Mouse (Mus musculus): ENCODE data around the gene Prdm16. TPM values are rescaled to one million over a fixed set of nuclear protein-coding genes. Genes with fewer than 3 reads are reported as not detected.
A peak's percentile ranks its signal among the peaks of the same experiment; 100 is the strongest.

Prdm16 gene
- polyA plus RNA-seq, 1 experiment from 2014 or later: 2.1 TPM

DNA sequence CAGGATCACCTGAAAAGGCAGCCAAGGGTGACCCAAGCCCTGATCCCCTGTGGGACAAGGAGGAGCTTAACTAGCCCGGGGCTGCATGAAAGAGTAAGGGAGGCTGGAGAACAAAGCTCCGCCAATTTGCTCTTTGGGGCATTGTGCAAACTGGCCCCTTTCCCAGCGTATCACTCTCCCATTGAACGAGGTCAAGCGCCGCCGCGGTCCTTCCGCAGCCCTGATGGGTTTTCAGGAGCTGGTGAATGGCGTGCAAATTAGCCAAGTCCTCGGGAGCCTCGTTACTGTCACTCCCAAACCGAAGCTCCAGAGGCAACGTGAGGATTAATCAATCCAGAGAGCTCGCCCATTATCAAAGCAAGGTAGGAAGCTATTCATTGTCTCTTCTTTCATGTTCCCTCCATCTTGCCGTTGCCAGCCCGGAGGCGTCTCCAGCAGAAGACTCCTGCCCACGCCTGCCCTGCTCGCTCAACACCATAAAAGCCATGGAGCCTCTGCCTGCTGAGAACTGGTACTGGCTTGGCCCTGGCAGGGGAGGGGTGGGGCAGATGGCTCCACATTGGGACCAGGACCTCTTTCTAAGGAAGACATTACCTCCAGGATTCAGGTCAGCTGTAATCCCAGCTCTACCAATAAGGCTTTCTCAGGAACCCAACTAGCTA, 129.8 kb downstream of the Prdm16 start:
- H3K27ac ChIP-seq (ENCODE audit: low read length): no peak overlapping the region

DNA sequence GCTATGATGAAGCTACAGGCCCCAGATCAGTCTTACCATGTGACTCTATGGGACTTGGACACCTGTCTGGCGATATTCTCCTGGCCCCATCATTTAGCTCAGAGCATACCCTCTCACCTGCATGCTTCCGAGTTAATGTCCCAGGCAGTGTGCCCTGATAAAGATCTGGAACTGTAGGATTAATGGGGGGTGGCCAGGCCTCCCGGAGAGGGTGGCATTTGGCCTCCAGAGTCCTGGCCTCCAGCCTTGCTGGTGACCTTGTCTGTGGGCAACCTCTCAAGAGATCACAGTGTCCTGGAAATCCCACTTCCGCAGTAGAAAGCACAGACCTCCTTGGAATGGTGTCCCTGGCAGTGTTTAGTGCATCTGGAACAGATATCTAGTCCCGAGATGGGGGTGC, 131.4 kb downstream of the Prdm16 start:
- Histone ChIP-seq H3K27me3 (ENCODE audit: control insufficient read depth, insufficient read depth, low read depth, low read length) (no peaks in the 10 kb centered on the region), H3K36me3 (ENCODE audit: control insufficient read depth, insufficient read depth) (no peaks in the 10 kb centered on the region), H3K4me3 (ENCODE audit: low read depth, low read length) (no peak overlapping the region), H3K27ac (ENCODE audit: low read length) (no peak overlapping the region), H3K4me2 (ENCODE audit: low read depth, low read length) (no peak overlapping the region), H3K9ac (ENCODE audit: low read depth, low read length) (no peak overlapping the region), H3K4me1 (ENCODE audit: control insufficient read depth, low read depth, low read length) (peaks cover 3% of the 10 kb centered on the region), H3K9me3 (replicated peaks; ENCODE audit: control insufficient read depth, low read length) (no peaks in the 10 kb centered on the region)
- ATAC-seq (ENCODE audit: low read depth): no peak
- WGBS (ENCODE audit: insufficient replicate concordance): 52% methylated on average over 5 of the region's 5 CpGs

More for the DNA sequence above, 129.8 kb downstream of the Prdm16 start:
- H3K9ac ChIP-seq (ENCODE audit: low read depth, low read length): no peak overlapping the region
- no peaks in the 10 kb centered on the region for H3K27me3 ChIP-seq (ENCODE audit: control insufficient read depth, insufficient read depth, low read depth, low read length)
- no peak for ATAC-seq (ENCODE audit: low read depth)
- no peaks in the 10 kb centered on the region for H3K36me3 ChIP-seq (ENCODE audit: control insufficient read depth, insufficient read depth)
- H3K4me2 ChIP-seq (ENCODE audit: low read depth, low read length): no peak overlapping the region
- no peaks in the 10 kb centered on the region for H3K9me3 ChIP-seq (replicated peaks; ENCODE audit: control insufficient read depth, low read length)
- H3K4me1 ChIP-seq (ENCODE audit: control insufficient read depth, low read depth, low read length): no peaks in the 10 kb centered on the region; the same call in 1 of the 2 replicates
- H3K4me3 ChIP-seq (ENCODE audit: low read depth, low read length): no peak overlapping the region
- 25% methylated on average over 20 of the region's 20 CpGs for WGBS (ENCODE audit: insufficient replicate concordance)

DNA sequence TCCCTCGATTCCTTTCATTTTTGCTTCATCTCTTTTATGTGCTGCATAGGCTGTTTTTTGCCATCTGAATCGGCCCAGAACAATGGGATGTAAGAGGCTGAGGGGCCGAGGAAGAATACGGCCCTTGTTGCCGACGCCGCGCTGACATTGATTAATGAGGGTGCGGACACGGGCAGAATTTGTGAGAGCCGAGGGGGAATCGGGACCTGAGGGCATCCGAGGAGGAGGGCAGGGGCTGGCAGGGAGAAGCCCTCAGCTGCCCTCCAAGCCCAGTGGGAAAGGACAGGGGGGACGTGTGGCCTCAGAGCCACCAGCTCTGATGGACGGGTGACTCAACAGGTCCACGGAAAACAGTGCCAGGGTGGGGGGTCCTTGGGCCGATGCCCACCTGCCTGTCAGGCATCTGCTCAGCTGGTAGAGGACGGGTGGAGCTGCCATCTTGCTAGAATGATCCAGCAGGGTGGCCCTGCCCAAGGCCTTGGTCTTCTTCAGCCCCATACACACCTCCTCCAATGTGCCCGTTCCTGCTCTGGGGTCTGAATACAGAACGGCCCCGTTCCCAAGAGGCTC, 133.3 kb downstream of the Prdm16 start:
- Histone ChIP-seq H3K27ac (ENCODE audit: low read length) (no peak overlapping the region), H3K4me2 (ENCODE audit: low read depth, low read length) (no peak overlapping the region), H3K4me3 (ENCODE audit: low read depth, low read length) (no peak overlapping the region), H3K4me1 (ENCODE audit: control insufficient read depth, low read depth, low read length) (peaks cover 4% of the 10 kb centered on the region), H3K27me3 (ENCODE audit: control insufficient read depth, insufficient read depth, low read depth, low read length) (no peaks in the 10 kb centered on the region), H3K9me3 (replicated peaks; ENCODE audit: control insufficient read depth, low read length) (no peaks in the 10 kb centered on the region), H3K9ac (ENCODE audit: low read depth, low read length) (no peak overlapping the region), H3K36me3 (ENCODE audit: control insufficient read depth, insufficient read depth) (no peaks in the 10 kb centered on the region)
- no peak for ATAC-seq (ENCODE audit: low read depth)
- 58% methylated on average over 21 of the region's 21 CpGs for WGBS (ENCODE audit: insufficient replicate concordance)

DNA sequence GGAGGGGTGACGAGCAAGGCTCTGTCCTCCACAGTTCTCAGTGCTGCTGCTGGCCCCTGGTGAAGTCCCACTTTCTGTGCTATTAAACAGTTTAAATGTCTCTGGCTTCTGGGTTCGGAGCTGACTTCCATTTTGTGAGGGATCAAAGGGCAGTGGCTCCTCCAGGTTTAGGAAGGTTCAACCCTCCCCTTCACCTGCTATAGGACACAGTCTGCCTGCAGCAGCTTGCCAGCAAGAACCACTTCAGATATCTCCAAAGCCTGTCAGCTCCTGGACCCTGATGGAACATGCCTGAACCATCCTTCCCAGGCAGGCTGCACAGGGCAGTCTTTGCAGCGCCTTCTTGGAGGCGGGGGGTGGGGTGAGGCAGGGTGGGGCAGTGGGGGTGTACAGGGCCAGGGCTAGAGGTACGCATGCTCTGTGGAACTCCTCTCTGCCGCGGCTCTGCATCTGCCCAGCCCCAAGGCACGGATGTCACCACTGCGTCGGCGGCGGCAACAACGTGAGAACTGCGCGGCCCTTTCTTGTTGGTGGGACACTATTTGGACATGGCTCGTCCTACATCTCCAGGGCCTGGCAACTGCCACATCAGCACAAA, 134.2 kb downstream of the Prdm16 start:
- no peak overlapping the region for H3K27ac ChIP-seq (ENCODE audit: low read length)
- ATAC-seq (ENCODE audit: low read depth): no peak
- no peaks in the 10 kb centered on the region for H3K9me3 ChIP-seq (replicated peaks; ENCODE audit: control insufficient read depth, low read length)
- no peak overlapping the region for H3K9ac ChIP-seq (ENCODE audit: low read depth, low read length)
- no peaks in the 10 kb centered on the region for H3K36me3 ChIP-seq (ENCODE audit: control insufficient read depth, insufficient read depth)
- H3K4me1 ChIP-seq (ENCODE audit: control insufficient read depth, low read depth, low read length): peaks cover 4% of the 10 kb centered on the region
- no peak overlapping the region for H3K4me2 ChIP-seq (ENCODE audit: low read depth, low read length)
- H3K27me3 ChIP-seq (ENCODE audit: control insufficient read depth, insufficient read depth, low read depth, low read length): no peaks in the 10 kb centered on the region
- no peak overlapping the region for H3K4me3 ChIP-seq (ENCODE audit: low read depth, low read length)
- 69% methylated on average over 16 of the region's 16 CpGs for WGBS (ENCODE audit: insufficient replicate concordance)

DNA sequence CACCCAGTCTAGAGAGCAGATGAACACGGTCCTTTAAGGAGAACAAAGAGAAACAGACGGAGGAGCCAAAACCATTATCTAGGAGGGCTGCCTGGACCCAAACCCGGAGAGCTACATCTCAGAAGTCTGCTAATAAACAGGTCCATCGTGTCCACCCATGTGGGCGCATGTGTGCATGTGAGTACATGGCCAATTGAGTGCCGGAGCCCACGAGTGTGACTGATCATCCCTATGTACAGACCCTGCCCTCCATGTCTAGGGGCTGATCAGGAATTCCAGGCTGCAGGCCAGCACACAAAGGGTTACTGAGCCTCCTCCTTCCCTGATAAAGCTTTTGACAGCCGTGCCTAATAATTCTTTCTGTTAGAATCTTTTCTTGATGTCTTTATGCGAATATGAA, 136.0 kb downstream of the Prdm16 start:
- no peak overlapping the region for H3K9ac ChIP-seq (ENCODE audit: low read depth, low read length)
- H3K4me1 ChIP-seq (ENCODE audit: control insufficient read depth, low read depth, low read length): peaks cover 4% of the 10 kb centered on the region
- H3K27me3 ChIP-seq (ENCODE audit: control insufficient read depth, insufficient read depth, low read depth, low read length): no peaks in the 10 kb centered on the region
- H3K27ac ChIP-seq (ENCODE audit: low read length): no peak overlapping the region
- H3K4me3 ChIP-seq (ENCODE audit: low read depth, low read length): no peak overlapping the region
- 52% methylated on average over 9 of the region's 9 CpGs for whole genome bisulfite sequencing (ENCODE audit: insufficient replicate concordance)
- no peak for ATAC-seq (ENCODE audit: low read depth)
- H3K9me3 ChIP-seq (replicated peaks; ENCODE audit: control insufficient read depth, low read length): no peaks in the 10 kb centered on the region
- no peak overlapping the region for H3K4me2 ChIP-seq (ENCODE audit: low read depth, low read length)
- H3K36me3 ChIP-seq (ENCODE audit: control insufficient read depth, insufficient read depth): no peaks in the 10 kb centered on the region

DNA sequence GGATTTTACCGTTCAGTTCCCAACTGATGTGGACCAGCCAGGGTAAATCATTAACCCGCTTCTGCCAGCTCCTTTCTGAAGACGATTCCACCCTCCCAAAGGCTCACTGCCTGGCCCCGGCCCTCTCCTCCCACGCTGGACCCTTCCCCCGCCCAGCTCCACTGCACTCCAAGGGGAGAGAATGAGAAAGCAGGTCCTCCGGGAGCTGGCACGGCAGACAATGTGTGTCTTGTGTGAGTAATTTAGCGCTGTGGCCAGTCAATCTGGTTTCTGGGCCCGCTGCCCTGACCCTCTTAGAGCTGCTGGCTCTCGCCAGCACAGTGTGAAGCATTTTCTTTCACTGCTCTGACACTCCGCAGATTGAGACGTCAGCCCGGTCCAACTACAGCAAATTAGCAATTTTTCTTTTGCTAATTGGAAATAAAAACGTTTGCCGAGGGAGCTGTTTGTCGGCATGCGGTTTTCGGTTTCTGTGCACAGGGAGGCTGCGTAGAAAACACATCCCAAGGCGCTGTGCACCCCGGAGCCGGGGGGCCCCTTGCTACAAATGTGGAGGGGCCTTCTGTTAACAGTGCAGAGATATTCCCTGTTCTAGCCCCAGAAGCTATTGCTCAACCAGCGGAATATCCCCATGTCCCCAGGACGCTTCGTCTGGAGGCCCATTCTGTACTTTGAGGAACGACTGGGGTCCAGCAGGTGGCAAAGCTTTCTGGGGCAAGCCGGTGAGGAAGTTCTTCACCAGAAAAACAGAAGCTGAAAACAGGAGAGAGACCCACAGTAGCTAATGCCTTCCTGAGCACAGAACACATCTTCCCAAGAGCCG, 136.8 kb downstream of the Prdm16 start:
- H3K27ac ChIP-seq (ENCODE audit: low read length): peak overlapping the region; percentile 1; the same call in 1 of the 2 replicates
- peak overlapping the region; percentile 2; the same call in 1 of the 2 replicates for H3K4me3 ChIP-seq (ENCODE audit: low read depth, low read length)
- no peaks in the 10 kb centered on the region for H3K36me3 ChIP-seq (ENCODE audit: control insufficient read depth, insufficient read depth)
- ATAC-seq (ENCODE audit: low read depth): 0 out of 2 replicates have a peak, but pooled peaks have one; percentile 19
- 44% methylated on average over 29 of the region's 29 CpGs for WGBS (ENCODE audit: insufficient replicate concordance)
- no peaks in the 10 kb centered on the region for H3K27me3 ChIP-seq (ENCODE audit: control insufficient read depth, insufficient read depth, low read depth, low read length)
- H3K9ac ChIP-seq (ENCODE audit: low read depth, low read length): no peak overlapping the region
- H3K4me1 ChIP-seq (ENCODE audit: control insufficient read depth, low read depth, low read length): peaks cover 4% of the 10 kb centered on the region
- H3K4me2 ChIP-seq (ENCODE audit: low read depth, low read length): peak overlapping the region; percentile 42
- no peaks in the 10 kb centered on the region for H3K9me3 ChIP-seq (replicated peaks; ENCODE audit: control insufficient read depth, low read length)

DNA sequence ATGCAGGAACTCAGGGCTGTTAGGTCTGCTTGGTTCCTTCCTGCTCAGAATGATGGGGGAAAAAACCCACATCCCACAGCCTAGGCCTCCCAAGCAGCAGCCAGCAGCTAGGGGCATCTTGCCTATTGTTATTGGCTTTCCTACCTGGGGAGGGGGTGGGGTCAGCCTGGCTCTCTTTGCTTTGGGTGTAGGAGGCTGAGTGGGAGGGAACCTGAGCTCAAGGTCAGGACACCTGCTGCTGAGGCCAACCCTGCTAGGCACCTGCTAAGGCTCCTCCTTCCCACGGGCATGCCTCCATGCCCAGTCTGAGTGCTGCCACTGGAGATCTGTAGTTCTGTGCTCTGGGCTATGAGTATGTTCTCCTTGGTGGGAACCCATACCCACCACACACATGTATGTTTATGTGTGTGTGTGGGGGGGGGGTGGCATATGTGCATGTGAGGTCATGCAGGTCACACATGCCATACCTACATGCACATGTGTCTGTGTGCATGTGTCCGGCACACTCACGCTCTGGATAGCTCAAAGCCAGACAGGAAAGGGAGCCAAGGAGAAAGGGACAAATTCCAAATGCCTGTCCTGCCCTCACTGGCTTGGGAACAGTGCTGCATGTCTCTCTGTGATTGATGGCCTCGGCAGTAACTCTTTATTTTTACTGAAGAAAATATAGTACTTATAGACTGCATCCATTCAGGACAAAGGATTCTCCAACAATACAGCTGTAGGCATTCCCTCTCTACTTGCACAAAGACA, 139.1 kb downstream of the Prdm16 start:
- Histone ChIP-seq H3K9ac (ENCODE audit: low read depth, low read length) (no peak overlapping the region), H3K4me1 (ENCODE audit: control insufficient read depth, low read depth, low read length) (peaks cover 4% of the 10 kb centered on the region), H3K4me2 (ENCODE audit: low read depth, low read length) (no peak overlapping the region), H3K27me3 (ENCODE audit: control insufficient read depth, insufficient read depth, low read depth, low read length) (no peaks in the 10 kb centered on the region), H3K36me3 (ENCODE audit: control insufficient read depth, insufficient read depth) (no peaks in the 10 kb centered on the region), H3K9me3 (replicated peaks; ENCODE audit: control insufficient read depth, low read length) (no peaks in the 10 kb centered on the region), H3K27ac (ENCODE audit: low read length) (peak overlapping the region; percentile 59), H3K4me3 (ENCODE audit: low read depth, low read length) (no peak overlapping the region)
- ATAC-seq (ENCODE audit: low read depth): peak; percentile 25; the same call in 1 of the 2 replicates
- 52% methylated on average over 4 of the region's 4 CpGs for WGBS (ENCODE audit: insufficient replicate concordance)

DNA sequence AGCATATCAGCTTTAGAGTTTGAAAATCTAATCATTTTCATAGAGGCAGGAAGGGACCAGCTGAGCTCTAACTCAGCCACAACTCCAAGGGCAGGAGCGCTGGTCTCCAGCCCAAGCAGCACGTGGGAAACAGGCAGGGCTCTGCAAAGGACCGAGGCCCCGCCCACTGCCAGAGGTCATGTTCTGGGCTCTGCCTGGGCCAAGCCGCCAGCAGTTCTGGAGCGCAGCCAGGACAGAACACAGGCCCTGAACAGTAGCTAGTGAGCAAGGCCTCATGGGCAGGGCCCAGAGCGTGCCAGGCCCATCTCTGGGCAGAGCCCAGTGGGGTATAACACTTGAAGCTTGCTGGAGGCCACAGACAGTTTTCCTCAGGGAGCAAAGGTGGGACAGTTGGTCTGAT, 139.7 kb downstream of the Prdm16 start:
- Histone ChIP-seq H3K4me1 (ENCODE audit: control insufficient read depth, low read depth, low read length) (peaks cover 4% of the 10 kb centered on the region), H3K9me3 (replicated peaks; ENCODE audit: control insufficient read depth, low read length) (no peaks in the 10 kb centered on the region), H3K4me2 (ENCODE audit: low read depth, low read length) (no peak overlapping the region), H3K4me3 (ENCODE audit: low read depth, low read length) (no peak overlapping the region), H3K27ac (ENCODE audit: low read length) (peak overlapping the region; percentile 71), H3K9ac (ENCODE audit: low read depth, low read length) (no peak overlapping the region), H3K36me3 (ENCODE audit: control insufficient read depth, insufficient read depth) (no peaks in the 10 kb centered on the region), H3K27me3 (ENCODE audit: control insufficient read depth, insufficient read depth, low read depth, low read length) (no peaks in the 10 kb centered on the region)
- peak; percentile 86 for ATAC-seq (ENCODE audit: low read depth)
- 36% methylated on average over 7 of the region's 7 CpGs for WGBS (ENCODE audit: insufficient replicate concordance)

Measured in liver, embryonic 16.5 days (tissue).